Mouse (Mus musculus) MEL-GATA-1-ER (cell line): Measurements from ENCODE around the gene Prdm5.

Experiments
- DNase-seq: peaks from one replicate; pipeline ENCODE4 v3.0.0-alpha.2; 2012; ENCODE audit warnings: low read depth; ENCODE audit errors: extremely low read depth

Prdm5 gene

GRCm38 (mm10) chr6:65778861-65779688 is at the start of gene Prdm5:
Gene Prdm5, plus strand, starts transcription at chr6:65778988.
- DNase-seq = no peak

- no peak for DNase-seq
Measured at GRCm38 (mm10) chr6:65739442-65739841, 39.3 kb upstream of the Prdm5 start.

- DNase-seq = no peak
Measured at GRCm38 (mm10) chr6:65743144-65743870, 35.5 kb upstream of the Prdm5 start.

GRCm38 (mm10) chr6:65743871-65744202 is 35.0 kb upstream of the Prdm5 start:
- DNase-seq = no peak

GRCm38 (mm10) chr6:65758214-65758613 is 20.6 kb upstream of the Prdm5 start:
- DNase-seq = no peak

- no peak for DNase-seq
Measured at GRCm38 (mm10) chr6:65759174-65759573, 19.6 kb upstream of the Prdm5 start.

GRCm38 (mm10) chr6:65760073-65760472 is 18.7 kb upstream of the Prdm5 start:
- no peak for DNase-seq

GRCm38 (mm10) chr6:65764459-65764858 is 14.3 kb upstream of the Prdm5 start:
- DNase-seq = no peak

GRCm38 (mm10) chr6:65765057-65765456 is 13.7 kb upstream of the Prdm5 start:
- no peak for DNase-seq

- no peak for DNase-seq
Measured at GRCm38 (mm10) chr6:65765752-65766397, 12.9 kb upstream of the Prdm5 start.

- DNase-seq = no peak
Measured at GRCm38 (mm10) chr6:65767911-65768310, 10.9 kb upstream of the Prdm5 start.

GRCm38 (mm10) chr6:65773566-65773965 is 5.2 kb upstream of the Prdm5 start:
- no peak for DNase-seq

GRCm38 (mm10) chr6:65779689-65780233 is 973 bp downstream of the Prdm5 start:
- no peak for DNase-seq

GRCm38 (mm10) chr6:65781441-65781840 is 2.7 kb downstream of the Prdm5 start:
- no peak for DNase-seq

GRCm38 (mm10) chr6:65783670-65784069 is 4.9 kb downstream of the Prdm5 start:
- no peak for DNase-seq

- DNase-seq = no peak
Measured at GRCm38 (mm10) chr6:65792923-65793322, 14.1 kb downstream of the Prdm5 start.

- no peak for DNase-seq
Measured at GRCm38 (mm10) chr6:65796552-65796951, 17.8 kb downstream of the Prdm5 start.

GRCm38 (mm10) chr6:65797276-65797675 is 18.5 kb downstream of the Prdm5 start:
- DNase-seq = no peak

- no peak for DNase-seq
Measured at GRCm38 (mm10) chr6:65798390-65798789, 19.6 kb downstream of the Prdm5 start.

GRCm38 (mm10) chr6:65811685-65812084 is 32.9 kb downstream of the Prdm5 start:
- no peak for DNase-seq

GRCm38 (mm10) chr6:65818039-65818747 is 39.4 kb downstream of the Prdm5 start:
- DNase-seq = no peak
